Mouse (Mus musculus) adrenal gland, adult 18-20 months (tissue): ENCODE data around the gene Ppm1b. TPM values are rescaled to one million over a fixed set of nuclear protein-coding genes. Genes with fewer than 3 reads are reported as not detected.
A peak's percentile ranks its signal among the peaks of the same experiment; 100 is the strongest.

Experiments
- DNase-seq, 2 experiments: peaks; one replicate each; pipeline ENCODE4 v3.0.0; 2021 to 2022; ENCODE audit warnings: low spot score in 2 of 2
- total RNA-seq, 2 experiments: library from RNA; stranded (reverse); gene quantifications; 1 replicate in 1 of 2; 2 replicates in 1 of 2; pipeline ENCODE4 v1.2.3; 2021

Ppm1b gene
- total RNA-seq, 2 experiments from 2014 or later, result 114 to 143 TPM

DNA sequence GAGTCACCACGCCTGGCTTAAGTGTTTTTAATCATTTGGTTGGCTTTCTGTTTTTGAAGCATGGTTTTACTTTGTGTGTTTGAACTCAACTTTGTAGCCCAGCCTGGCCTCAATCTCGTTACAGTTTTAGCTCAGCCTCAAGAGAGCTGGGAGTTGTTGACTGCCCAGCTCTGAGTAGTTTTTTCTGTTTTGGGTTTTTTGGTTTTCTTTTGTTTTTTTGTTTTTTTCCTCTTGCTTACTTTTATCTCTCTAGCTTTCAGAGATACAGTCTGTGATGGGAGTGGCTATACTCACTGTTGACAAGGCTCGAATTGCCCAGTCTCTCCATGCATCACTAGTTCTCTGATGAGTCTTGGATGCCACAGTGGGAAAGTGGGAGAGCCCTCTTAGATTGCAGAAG lies 63.8 kb downstream of the Ppm1b start:
- no peak for DNase-seq

GRCm38 (mm10) chr17:85023247-85024167 lies 67.0 kb downstream of the Ppm1b start:
- peak in 1 of 2 experiments; percentile 39 for DNase-seq

GRCm38 (mm10) chr17:85024237-85024636 lies 67.7 kb downstream of the Ppm1b start:
- DNase-seq, result no peak

GRCm38 (mm10) chr17:85025151-85025550 lies 68.6 kb downstream of the Ppm1b start:
- no peak for DNase-seq

DNA sequence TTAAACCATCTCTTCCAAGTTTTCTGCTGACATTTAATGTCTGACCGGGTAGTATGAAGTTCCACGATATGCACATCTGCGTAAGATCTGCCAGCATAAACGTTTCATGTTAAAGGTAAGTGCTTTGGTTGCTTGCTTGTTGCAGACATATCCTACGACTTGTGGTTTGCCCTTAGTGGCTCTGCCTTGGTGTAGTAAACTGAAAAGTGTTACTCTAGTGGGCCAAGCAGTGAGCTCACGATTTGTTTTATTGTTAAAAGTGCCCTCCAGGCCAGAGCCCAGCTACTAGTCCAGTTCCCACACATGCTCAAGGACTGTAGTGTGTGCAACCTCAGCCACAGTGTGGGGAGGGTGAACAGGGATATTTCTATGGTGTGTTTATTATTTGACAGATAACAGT lies 69.9 kb downstream of the Ppm1b start:
- no peak for DNase-seq

GRCm38 (mm10) chr17:85027247-85027646 lies 70.7 kb downstream of the Ppm1b start:
- DNase-seq, result no peak

DNA sequence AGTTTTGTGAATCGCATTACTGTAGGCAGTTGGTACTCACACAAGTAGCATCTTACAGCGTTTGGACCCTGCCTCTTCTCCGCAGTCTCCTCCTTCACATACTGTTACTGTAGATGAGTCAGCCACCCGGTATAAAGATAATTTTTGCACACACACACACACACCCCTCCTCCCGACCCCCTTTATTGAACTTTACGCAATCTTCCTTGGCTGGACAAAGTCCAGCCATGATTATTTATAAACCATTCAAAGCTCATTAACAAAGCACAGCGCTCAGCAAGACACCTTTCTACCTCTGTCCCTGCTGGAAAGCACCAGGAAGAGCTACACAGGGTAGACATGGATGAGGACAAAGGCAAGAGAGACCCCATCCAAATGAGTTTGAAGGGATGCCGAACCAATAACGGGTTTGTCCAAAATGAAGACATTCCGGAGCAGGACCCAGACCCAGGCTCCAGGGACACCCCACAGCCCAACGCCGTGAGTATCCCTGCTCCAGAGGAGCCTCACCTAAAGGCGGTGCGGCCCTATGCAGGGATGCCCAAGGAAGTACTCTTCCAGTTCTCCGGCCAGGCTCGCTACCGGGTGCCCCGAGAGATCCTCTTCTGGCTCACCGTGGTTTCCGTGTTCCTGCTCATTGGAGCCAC lies 71.7 kb downstream of the Ppm1b start, which contains the start of gene Slc3a1:
Slc3a1 (plus strand) TSS at position 284 of the 647 bp plus-strand sequence.
- no peak for DNase-seq

DNA sequence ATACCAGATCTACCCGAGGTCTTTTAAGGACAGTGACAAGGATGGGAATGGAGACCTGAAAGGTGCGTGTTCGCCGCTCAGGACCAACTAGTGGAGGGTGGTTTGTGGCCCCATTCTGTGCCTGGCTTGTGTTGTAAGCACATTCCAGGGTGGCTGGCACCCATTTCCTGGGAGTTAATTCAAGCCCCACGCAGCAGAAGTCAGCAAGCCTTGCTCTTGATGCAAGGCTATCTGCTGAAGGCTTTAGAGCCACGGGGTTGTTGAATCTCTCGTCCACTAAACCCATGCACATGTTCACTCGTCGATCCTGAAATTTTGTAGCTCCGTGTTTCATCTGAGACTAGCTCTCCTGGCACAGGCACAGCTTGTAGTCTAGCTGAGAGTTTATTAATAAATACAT lies 72.3 kb downstream of the Ppm1b start:
- DNase-seq, result no peak

GRCm38 (mm10) chr17:85030651-85031050 lies 74.1 kb downstream of the Ppm1b start:
- DNase-seq, result no peak

DNA sequence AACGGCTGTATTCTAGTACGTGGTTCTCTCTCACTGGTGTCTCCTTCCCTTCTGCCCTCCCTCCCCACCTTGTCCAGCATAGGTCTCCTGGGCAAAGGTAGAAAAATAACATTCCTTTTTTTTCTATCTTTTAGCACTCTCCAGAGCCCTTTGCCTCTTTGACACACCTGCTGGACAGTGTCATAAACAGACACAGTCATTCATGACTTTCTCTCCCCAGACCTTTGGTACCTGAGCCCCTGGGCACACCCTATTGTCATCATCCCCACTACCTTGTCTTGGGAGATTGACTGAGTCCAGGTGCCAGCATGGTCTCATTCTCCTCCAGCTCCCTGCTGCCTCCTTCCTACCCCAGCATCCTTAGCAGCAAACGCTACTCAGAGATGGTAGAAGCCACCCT lies 76.5 kb downstream of the Ppm1b start:
- no peak for DNase-seq

DNA sequence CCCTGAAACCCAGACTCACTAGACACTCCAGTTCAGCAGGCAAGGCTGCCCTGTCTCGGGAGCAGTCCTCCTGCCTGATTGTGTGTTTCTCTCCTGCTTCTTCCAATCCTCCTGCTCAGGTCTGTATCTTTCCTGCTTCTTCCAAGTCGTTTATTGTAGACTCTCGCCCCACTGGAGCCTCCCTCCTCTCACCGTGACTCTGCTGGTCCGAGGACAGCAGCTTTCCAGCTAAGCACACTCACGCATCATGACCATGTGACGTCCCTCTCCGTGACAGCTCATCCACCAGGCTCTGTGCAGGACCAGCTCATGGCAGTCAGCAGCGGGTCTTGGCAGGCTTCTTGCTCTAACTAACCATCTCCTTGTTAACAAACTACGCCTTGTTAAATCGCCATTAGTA lies 77.5 kb downstream of the Ppm1b start:
- DNase-seq, result peak in 1 of 2 experiments; percentile 16

GRCm38 (mm10) chr17:85037855-85038254 lies 81.3 kb downstream of the Ppm1b start:
- DNase-seq, result no peak

- no peak for DNase-seq
These were observed 81.8 kb downstream of the Ppm1b start for GRCm38 (mm10) chr17:85038311-85038710.

DNA sequence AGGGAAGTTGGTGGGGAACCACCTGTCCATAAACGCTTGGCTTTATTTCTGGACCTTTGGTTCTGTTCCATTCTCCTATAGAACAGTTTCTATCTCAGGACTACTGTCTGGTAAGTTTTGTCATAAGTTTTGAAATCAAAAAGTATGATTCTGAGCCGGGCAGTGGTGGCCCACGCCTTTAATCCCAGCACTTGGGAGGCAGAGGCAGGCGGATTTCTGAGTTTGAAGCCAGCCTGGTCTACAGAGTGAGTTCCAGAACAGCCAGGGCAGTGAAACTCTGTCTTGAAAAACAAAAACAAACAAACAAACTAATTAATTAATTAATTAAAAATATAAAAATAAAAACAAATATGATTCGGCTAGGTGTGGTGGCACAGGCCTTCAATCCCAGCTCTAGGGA lies 82.2 kb downstream of the Ppm1b start:
- no peak for DNase-seq

- DNase-seq, result no peak
These were observed 84.4 kb downstream of the Ppm1b start for GRCm38 (mm10) chr17:85040913-85041312.

DNA sequence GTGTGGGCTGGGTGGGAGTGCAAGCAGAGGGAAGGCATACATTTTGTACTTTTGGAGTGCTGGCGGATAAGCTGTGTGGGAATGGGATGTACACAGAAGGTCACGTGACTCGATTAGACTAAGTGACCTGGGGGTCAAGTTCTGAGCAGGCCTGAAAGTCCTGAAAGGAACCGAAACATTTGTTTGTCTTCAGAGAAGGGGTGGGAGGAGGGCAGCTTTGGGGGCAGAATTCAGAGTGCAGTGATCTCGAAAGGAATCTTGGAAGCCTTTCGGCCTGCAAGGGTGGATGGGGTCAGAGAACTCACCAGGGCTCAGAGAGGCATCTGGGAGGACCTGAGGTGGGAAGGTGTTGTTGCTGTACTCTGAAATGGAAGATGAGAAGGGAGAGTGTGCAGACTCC lies 85.9 kb downstream of the Ppm1b start:
- no peak for DNase-seq

DNA sequence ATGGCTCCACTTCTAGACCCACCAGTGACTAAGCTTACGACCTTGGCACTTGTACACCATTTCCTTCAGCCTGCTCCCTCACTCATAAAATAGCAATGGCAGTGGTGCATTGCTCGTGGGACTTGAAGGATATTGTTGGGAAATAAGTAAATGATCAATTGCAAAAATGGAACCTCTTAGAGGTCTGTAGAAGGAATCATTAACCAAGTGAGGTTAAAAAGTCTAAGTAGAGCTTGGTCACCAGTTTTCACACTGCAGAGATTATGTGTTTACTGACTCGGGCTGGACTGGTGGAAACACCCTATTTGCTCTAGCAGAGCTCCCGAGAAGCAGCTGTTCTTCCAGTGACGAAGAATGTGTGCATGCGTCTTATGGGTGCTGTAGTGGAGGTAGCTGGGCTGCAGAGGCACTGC lies 86.9 kb downstream of the Ppm1b start:
- no peak for DNase-seq

DNA sequence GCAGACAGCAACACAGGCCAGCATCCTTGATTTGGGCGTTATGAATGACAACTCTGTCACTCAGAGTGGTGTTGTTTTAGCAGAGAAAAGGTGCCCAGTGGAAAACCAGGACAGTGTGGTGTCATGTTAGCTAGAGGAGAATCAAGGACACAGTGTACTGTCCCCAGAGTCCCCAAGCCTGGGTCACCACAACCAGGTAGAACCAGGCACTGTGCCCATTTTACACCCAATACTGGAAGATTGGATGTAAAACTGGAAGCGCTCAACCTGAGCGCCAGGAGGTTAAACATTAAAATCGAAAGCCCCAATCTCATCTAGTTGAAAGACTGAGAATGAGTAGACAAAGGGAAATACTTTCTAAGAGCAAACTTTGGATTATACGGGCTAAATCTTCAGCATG lies 87.9 kb downstream of the Ppm1b start:
- no peak for DNase-seq

- DNase-seq, result no peak
These were observed 88.6 kb downstream of the Ppm1b start for GRCm38 (mm10) chr17:85045160-85045559.

DNA sequence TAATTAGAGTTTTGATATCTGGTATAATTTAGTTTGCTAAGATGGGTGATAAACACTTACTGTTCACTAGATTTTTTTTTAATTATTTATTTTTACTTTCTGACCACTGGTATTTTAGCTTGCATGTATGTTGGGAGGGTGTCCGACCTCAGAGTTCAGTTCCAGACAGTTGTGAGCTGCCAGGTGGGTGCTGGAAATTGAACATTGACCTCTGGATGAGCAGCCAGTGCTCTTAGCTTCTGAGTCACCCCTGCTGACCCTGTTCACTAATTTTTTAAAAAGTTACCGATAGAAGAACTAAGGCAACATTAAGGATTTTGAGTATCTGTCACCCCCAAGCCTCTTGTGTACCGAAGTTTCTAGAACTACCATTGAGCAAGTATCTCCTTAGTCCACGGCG lies 91.8 kb downstream of the Ppm1b start:
- DNase-seq, result no peak

DNA sequence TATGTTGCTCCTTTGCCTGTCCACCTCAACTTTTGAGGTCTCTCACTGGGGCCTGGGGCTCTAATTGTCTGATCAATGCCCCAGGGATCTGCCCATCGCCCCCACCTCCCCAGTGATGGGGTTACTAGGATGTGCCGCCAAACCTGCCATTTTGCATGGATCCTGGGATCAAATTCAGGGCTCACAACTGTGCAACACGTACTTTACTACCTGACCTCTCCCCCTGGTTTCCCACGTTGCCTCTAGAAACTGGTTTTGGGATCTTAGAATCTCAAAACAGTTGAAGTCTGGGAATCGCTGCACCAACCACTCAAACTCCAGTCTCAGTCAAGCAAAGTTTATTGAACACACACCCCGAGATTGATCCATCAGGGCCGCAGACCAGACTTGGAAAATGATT lies 101.7 kb downstream of the Ppm1b start:
- DNase-seq, result no peak

- no peak for DNase-seq
These were observed 102.6 kb downstream of the Ppm1b start for GRCm38 (mm10) chr17:85059136-85059535.
